23 mouse cellular contexts compared by ENCODE assay signal in genomic region chr10:54337234-54337633, GRCm38 (mm10).
"Had no signal": no experiment of that assay in that cellular context is flagged by ENCODE, and none has a peak within 500 bp of the region (broad histone marks: within the 10 kb centered on the region; RNA-seq: fewer than 3 reads in every experiment).

No protein-coding gene starts in this region.

- H3K9ac ChIP-seq: forebrain, postnatal 0 days; heart, embryonic 13.5 days; heart, embryonic 15.5 days; hindbrain, embryonic 13.5 days; hindbrain, embryonic 15.5 days; limb, embryonic 13.5 days; limb, embryonic 15.5 days; liver, embryonic 12.5 days; liver, embryonic 14.5 days had no signal

- H3K36me3 ChIP-seq: heart, embryonic 13.5 days; heart, embryonic 15.5 days; hindbrain, embryonic 13.5 days; hindbrain, embryonic 15.5 days; limb, embryonic 13.5 days; limb, embryonic 15.5 days; liver, embryonic 12.5 days had no signal

- H3K4me3 ChIP-seq: heart, embryonic 13.5 days; heart, embryonic 15.5 days; hindbrain, embryonic 13.5 days; hindbrain, embryonic 15.5 days; layer of hippocampus, adult 2 months; limb, embryonic 13.5 days; limb, embryonic 15.5 days; liver, embryonic 12.5 days had no signal

- H3K4me1 ChIP-seq: heart, embryonic 13.5 days; heart, embryonic 15.5 days; hindbrain, embryonic 13.5 days; hindbrain, embryonic 15.5 days; limb, embryonic 13.5 days; limb, embryonic 15.5 days; liver, embryonic 12.5 days had no signal

- H3K9me3 ChIP-seq: heart, embryonic 13.5 days; heart, embryonic 15.5 days; hindbrain, embryonic 13.5 days; hindbrain, embryonic 15.5 days; limb, embryonic 13.5 days; limb, embryonic 15.5 days; liver, embryonic 12.5 days had no signal

- H3K27me3 ChIP-seq: heart, embryonic 13.5 days; heart, embryonic 15.5 days; hindbrain, embryonic 13.5 days; hindbrain, embryonic 15.5 days; limb, embryonic 13.5 days; limb, embryonic 15.5 days; liver, embryonic 12.5 days had no signal

- DNase-seq: forebrain, postnatal 0 days; gastrocnemius, postnatal 10 days; gastrocnemius, postnatal 25 days; heart, postnatal 14 days; heart, postnatal 36 days; kidney, adult 18-20 months; kidney, adult 8-10 months; kidney, postnatal 10 days; kidney, postnatal 25 days; kidney, postnatal 4 days; left cerebral cortex, postnatal 4 days had no signal

- H3K27ac ChIP-seq: heart, embryonic 13.5 days; heart, embryonic 15.5 days; hindbrain, embryonic 13.5 days; hindbrain, embryonic 15.5 days; hindbrain, postnatal 0 days; layer of hippocampus, adult 2 months; limb, embryonic 13.5 days; limb, embryonic 15.5 days; liver, embryonic 12.5 days; liver, embryonic 14.5 days had no signal

- H3K4me2 ChIP-seq: heart, embryonic 11.5 days; heart, embryonic 13.5 days; heart, embryonic 15.5 days; hindbrain, embryonic 13.5 days; hindbrain, embryonic 15.5 days; limb, embryonic 13.5 days; limb, embryonic 15.5 days; liver, embryonic 12.5 days had no signal

- ATAC-seq: forebrain, postnatal 0 days; hindbrain, postnatal 0 days; intestine, embryonic 16.5 days; liver, embryonic 12.5 days had no signal
